Mouse (Mus musculus): ENCODE measurements around the gene Cd207.
"Not testable (repeated sequence)": the region's sequence is repeated elsewhere in the genome, so short reads cannot be mapped to it uniquely, and the experiment has no call there.

Cd207 gene

DNA sequence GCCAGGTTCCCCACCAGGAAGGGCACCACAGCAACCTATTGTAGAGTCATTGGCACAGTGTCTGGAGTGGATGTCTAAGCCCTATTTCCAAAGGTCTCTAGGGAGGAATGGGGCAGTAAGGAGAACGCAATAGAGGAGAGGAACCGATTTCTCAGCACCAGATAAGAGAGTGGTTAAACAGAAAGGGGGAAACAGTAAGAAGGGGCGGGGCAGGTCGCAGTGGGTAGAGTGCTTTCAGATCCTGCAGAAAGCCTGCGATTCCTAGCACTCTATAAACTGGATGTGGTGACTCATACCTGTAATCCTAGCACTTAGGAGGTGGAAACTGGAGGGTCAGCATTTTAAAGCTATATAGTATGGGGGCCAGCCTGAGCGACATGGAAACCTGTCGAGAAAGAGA, 19.0 kb upstream of the Cd207 start:
- no peak for DNase-seq

- no peak for DNase-seq
Measured at GRCm38 (mm10) chr6:83695731-83696130, 18.1 kb upstream of the Cd207 start.

GRCm38 (mm10) chr6:83693835-83694234, 16.2 kb upstream of the Cd207 start:
- DNase-seq, result peak; percentile 11

DNA sequence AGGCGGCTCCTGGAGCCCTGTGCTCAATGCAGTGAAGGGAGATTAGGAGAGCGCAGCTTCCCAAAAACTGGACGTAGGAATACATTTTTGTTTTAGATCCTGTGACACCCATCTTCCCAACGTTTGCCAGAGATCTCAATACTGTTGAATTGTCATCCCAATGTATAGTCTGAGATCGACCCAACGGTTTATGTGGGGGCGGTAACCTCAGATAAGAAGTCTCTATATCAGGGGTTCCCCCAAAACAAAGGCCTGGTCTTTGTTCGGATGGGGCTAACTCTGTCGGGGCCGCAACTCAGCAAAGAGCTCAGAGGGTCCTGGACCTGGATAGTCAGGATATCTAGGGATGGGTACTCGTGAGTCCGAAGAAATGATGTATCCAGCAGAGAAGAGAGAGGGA, 15.3 kb upstream of the Cd207 start:
- no peak for DNase-seq

DNA sequence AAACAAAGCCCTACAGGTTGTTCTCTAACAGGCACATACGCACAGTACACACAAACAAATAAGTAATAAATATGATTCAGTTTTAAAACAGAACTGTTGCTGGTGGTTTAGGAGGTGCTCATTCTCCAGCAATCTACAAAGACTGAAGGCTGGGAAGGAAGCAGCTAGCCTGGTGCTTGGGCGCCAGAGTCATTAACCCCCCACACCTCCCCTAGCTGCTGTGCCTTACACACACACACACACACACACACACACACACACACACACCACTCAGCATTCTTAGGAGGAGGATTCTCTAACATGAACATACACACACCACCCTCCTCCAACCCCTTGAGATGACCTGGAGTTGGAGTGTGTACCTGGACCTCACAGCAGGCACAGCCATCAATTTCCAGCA, 13.3 kb upstream of the Cd207 start:
- no peak for DNase-seq

GRCm38 (mm10) chr6:83690277-83690676, 12.6 kb upstream of the Cd207 start:
- DNase-seq, result no peak

DNA sequence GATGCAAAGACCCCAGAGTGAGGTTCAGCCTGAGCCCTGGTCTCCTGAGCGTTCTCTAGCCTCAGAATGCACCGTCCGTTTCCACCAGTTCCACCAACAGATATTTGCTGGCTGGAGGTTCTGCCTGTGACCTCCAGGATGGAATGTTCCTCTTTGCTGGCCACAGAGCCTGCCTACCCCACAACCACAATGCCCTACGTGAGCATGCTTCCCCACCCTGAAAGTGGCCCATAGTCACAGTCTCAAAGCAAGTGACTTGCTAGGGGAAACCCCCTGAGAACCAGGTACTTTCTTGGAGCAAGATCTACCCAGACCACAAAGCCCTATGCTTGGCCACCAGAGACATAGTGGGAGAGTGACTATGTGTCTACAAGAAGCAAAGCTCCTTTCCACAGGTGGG, 11.7 kb upstream of the Cd207 start:
- no peak for DNase-seq

DNA sequence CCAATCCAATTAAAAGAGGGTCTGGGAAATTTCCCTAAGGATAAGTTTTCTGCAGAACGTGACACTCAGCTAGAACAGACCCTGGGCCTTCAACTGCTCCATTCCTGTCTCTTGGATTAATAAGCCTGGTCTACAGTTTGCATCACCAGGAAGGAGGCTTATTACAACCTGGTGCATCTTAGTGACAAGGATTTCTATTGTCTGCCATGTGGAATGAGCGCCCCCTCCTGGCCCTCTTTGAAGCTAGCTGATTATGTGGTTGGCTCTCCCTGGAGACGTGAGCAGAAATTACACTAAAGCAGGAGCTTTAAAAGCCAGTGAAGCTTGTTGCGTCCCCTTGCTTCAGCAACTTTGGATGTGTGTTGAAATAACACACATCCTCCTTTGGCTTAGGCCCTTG, 4.3 kb downstream of the Cd207 start:
- peak; percentile 73 for DNase-seq

DNA sequence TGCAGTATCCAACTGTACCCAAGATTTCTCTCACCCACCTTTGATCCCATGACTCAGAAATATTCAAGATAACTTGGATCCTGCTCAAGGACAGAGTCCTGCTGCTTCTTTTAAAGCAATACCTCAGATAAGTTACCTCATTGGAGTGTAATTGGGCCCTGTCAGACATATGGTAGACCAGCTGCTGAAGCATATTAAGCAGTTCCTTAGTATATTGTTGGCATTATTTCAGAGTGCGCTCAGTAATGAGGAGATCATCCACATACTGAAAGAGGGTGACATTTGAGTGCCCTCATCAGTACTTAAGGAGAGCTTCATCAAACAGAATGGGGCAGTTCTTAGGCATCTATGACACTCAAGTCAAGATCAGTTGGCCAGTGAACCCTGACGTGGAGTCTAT, 12.6 kb downstream of the Cd207 start:
- peak; percentile 20 for DNase-seq

DNA sequence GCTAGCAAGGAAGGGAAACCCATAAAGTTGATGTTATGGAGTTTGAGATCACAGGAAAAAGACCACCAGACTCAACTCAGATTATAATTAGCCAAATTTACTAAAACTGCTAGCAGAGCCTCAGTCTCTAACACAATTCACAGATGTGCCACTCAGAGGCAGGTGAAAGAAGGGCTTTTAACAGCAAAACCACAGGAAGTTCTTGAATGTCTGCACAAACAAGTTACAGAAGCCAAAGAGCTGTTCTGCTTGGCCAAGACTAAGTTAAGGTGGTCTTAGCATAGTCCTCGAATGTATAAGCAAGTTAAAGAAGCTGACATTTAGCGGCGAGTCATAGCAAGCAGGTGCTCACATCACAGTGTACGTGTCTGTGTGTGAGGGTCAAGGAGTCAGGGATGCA, 16.8 kb downstream of the Cd207 start:
- no peak for DNase-seq

GRCm38 (mm10) chr6:83656087-83656486, 21.6 kb downstream of the Cd207 start, which contains the start of gene Clec4f:
Gene Clec4f (minus strand): TSS chr6:83656187.
- no peak for DNase-seq

GRCm38 (mm10) chr6:83646715-83647114, 30.9 kb downstream of the Cd207 start:
- DNase-seq, result no peak

GRCm38 (mm10) chr6:83635329-83635728, 42.3 kb downstream of the Cd207 start:
- DNase-seq, result no peak

DNA sequence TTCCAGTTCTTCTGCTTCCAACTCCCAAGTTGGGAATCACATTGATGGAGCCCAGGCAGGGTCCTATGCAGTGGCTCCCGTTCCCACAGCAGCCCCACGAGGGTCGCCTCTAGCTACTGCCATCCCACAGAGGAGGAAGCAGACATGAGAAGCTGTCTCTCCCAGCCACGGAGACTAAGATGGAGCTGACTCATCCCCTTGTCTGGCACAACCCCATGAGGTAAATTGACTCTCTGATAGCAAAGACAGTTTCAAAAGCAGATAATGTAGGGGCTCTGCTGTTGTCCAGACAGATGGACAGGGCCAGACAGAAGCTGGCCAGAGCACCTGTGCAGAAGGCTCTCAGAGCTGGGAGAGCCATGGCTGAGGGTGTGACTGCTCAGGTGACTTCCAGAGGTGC, 43.0 kb downstream of the Cd207 start:
- DNase-seq, result not testable (repeated sequence)

- DNase-seq, result not testable (repeated sequence)
Measured at GRCm38 (mm10) chr6:83634106-83634505, 43.6 kb downstream of the Cd207 start.

- no peak for DNase-seq
Measured at GRCm38 (mm10) chr6:83631815-83632214, 45.8 kb downstream of the Cd207 start.

DNA sequence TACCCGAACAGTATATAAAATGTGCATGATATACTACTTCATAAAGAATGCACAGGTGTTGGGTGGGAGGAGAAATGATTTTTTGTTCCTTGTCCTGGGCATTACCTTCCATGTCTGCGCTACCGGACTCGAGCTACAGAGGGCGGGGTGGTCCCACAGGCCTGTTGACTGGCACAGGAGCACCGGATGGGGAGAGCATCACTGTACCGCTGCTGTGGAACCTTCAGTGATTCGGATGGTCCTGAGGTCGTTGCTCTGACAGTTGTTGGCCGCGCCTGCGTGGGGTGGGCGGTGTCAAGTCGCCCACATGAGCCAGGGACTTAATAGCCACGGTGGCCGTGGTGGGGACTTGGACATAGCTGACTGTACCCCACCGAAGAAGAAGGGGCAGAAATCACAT, 50.9 kb downstream of the Cd207 start:
- DNase-seq, result no peak

All from layer of hippocampus, adult 9-11 months (tissue).